Mouse (Mus musculus): ENCODE data around the gene Glyat.

DNA sequence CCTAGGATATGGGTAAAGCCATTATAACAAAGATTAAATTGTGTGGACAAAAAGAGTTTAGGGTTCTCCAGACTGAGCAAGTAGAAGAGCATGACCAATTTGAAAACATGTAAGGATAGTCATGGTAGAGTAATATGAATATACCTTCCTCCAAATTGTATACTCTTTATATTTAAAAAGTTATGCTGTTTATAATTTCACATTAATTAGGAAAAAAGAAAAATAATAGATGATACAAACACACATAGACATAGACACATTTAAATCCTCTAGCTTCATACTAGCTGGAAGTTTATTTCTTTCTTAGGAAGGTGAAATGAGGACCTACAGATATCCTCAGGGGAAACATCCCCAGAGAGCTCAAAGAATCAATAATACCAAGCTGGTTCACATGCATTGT, 37.0 kb downstream of the Glyat start, which contains the start of gene Olfr1442:
- TF ChIP-seq CTCF (IDR thresholded peaks at IDR 0.05; ENCODE audit: low read depth, low read length) (no peak), POLR2A (IDR thresholded peaks at IDR 0.05; ENCODE audit: extremely low read depth, insufficient read depth, low read length) (no peak)

Measured in liver, adult 2 months (tissue).